In the genomic region with DNA sequence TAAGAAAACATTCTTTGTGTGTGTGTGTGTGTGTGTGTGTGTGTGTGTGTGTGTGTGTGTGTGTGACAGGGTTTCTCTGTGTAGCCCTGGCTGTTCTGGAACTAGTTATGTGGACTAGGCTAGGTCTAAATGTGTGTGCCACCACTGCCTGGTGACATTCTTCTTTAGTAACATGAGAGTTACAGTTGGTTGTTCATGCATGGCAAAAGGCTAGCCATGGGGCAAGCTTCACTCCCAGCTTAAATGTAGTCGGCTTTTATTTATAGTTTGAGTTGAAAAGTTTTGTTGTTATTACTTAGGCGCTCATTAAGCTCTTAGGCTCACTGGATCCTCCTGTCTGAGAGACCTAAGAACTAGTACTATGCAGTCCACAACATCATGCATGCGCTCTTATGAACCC, we compare ENCODE assay signal across 16 mouse cellular contexts. TPM values are rescaled to one million over a fixed set of nuclear protein-coding genes. Genes with fewer than 3 reads are reported as not detected.
DNase-seq lines count a peak whose midpoint lies in the region.
"Had no signal": no experiment of that assay in that cellular context is flagged by ENCODE, and none has a peak within 500 bp of the region (broad histone marks: within the 10 kb centered on the region; RNA-seq: fewer than 3 reads in every experiment).

No protein-coding gene starts in this region.

- intact Hi-C loops in gastrocnemius, postnatal 36 days (cut with DNase I), result no loop called here

- DNase-seq in gastrocnemius, adult 18-20 months (ENCODE audit: low spot score), result peak; percentile 34
- no peak for DNase-seq in gastrocnemius, postnatal 36 days
- peak; percentile 30 for DNase-seq in kidney, adult 9 months
- no peak for DNase-seq in kidney, postnatal 10 days
- peak; percentile 56 for DNase-seq in A20 (ENCODE audit: low read depth, low spot score)
- DNase-seq in kidney, postnatal 36 days, result peak; percentile 17 to 22
- DNase-seq in embryo, embryonic 10.5 days (ENCODE audit: low spot score), result no peak
- DNase-seq in layer of hippocampus, adult 11-12 months (ENCODE audit: low spot score), result no peak
- DNase-seq: adrenal gland, postnatal 25 days; B cell, adult 2 months; cerebellum, adult 11-12 months; cerebellum, adult 8-10 months; cerebellum, postnatal 10 days; cerebellum, postnatal 36 days; gastrocnemius, postnatal 25 days; heart, adult 11 months had no signal

RNA-seq across cellular contexts. Expression of a gene that starts 33.5 kb away (rescaled TPM):
- total RNA-seq in gastrocnemius, adult 18-20 months (2021), result 10 to 100 TPM; 51.3 to 56.9 TPM
- 10 to 100 TPM; 44.4 to 53.3 TPM for total RNA-seq in gastrocnemius, postnatal 36 days (2021)

Comparison
In these comparisons a context has a peak if more than half of its experiments do, and no peak if none do; other contexts are left out.
1. DNase-seq: peak in gastrocnemius, adult 18-20 months (single experiment), kidney, adult 9 months (single experiment), A20 (single experiment) and kidney, postnatal 36 days (2 of 2); none in gastrocnemius, postnatal 36 days (0 of 2), kidney, postnatal 10 days (single experiment), embryo, embryonic 10.5 days (single experiment) and layer of hippocampus, adult 11-12 months (single experiment).